Mouse (Mus musculus): ENCODE measurements around the gene Lrrc46.

Gene Lrrc46

DNA sequence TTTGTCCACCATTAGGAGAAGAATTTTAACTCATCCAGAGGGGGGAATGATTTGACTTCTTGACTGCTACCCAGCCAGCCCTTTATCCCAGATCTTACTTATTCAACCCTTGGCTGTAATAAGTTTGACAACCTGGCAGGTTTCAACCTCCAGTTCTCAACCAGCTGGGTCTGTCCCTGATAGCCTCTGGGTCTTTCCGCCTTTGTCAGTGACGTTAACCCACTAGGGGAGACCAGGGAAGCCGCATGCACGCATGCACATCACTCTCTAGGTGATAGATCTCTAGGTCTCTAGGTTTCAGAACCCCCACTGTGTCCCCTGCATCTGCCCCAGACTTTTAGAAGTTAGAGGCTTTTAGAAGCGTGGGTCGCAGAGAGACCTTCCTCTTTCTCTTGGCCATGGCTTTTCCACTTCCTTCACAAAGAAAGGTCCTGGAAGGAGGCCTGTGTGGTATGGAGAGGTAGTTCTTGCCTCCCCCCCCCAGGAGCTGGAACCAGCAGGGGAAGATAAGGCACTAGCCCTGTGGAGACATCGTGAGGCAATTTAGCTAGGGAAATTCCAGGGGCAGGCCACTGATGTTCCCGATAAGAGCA is 31.9 kb downstream of the Lrrc46 start:
- DNase-seq = no peak

DNA sequence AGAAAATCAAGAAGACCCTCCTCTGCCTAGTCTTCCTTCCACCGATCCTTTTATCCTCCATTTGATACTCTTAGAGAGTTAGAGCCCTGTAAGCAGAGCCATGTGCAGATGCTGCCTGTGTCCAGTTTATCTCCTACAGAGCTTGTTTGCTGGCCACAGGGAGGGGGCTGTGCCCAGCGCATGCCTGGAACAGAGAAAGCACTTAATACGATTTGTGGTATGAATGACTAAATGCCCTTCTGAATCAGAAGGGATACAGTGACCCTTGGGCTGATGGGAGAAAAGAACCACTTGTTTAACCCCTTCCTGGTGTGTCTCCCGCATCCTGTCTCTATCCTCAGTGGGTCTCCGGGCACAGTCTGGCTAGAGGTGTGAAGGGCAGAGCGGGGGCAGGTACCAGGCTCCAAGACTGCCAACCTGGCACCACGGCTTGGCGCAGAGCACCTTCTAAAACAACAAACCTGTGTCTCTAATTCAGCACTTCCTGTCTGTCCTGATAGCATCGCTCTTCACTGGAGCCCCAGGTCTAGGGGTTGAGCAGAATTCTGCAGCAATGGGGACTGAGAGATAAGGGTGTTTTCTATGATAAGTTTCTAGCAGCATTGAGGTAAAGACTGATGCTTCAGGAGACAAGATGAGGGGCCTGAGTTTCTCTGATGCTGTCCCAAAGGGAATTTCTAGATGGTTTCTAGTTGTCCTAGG is 34.0 kb downstream of the Lrrc46 start:
- no peak for DNase-seq

- DNase-seq = no peak
Measured at GRCm38 (mm10) chr11:97003170-97003569, 38.0 kb downstream of the Lrrc46 start.

DNA sequence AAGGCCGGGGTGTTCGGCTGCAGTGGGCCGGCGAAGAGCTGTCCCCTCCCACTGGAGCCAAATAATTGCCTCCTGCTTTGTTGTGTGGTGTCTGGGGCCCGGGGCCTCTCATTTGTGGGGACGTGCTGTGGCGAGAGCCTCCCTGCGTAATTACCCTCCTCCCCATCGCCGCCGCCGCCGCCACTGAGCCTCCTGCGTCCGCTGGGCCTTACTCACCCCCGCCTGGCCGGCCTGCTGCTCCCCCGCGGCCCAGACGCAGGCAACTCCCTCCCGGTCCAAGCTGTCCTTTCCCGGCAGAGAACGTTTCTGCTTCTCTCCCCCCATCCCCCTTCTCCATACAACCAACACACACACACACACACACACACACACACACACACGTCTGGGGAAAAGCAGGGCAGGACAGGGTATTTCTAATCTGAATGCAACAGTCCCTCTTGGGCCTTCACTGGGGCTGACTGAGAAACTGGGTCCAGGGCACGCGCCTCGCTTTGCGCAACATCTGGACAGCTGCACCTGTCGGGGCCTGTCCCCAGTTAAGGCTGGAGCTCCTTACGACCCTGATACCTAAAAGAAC is 43.7 kb downstream of the Lrrc46 start:
- peak; percentile 56 for DNase-seq

DNA sequence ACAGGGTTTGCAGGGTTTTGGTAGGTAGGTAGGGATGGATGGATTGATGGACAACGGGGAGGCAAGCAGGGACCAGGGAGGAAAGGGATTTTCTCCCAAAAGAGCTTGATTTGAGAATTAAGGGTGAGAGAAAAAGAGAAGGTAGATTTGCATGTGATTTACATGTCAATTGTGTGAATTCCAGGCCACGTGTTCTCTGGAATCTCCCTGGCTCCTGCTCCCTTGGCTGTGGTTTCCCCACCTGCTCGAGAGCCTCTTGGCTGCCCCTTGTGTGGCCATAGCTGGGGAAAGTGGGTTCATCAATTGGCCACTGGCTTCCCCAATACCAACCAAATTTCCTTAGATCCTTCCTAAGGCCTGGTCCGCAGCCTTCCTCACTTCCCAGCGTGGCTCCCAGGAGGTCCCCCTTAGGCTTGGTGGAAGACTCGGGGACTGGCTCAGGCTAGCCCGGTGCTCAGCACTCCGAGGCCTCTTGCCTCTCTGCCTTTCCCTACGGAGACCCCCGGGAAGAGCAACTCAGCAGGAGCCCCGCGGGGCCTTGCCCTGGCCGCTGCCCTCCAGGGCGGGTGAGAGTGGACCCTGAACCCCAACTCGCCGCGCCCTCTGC is 44.3 kb downstream of the Lrrc46 start:
- DNase-seq = no peak

DNA sequence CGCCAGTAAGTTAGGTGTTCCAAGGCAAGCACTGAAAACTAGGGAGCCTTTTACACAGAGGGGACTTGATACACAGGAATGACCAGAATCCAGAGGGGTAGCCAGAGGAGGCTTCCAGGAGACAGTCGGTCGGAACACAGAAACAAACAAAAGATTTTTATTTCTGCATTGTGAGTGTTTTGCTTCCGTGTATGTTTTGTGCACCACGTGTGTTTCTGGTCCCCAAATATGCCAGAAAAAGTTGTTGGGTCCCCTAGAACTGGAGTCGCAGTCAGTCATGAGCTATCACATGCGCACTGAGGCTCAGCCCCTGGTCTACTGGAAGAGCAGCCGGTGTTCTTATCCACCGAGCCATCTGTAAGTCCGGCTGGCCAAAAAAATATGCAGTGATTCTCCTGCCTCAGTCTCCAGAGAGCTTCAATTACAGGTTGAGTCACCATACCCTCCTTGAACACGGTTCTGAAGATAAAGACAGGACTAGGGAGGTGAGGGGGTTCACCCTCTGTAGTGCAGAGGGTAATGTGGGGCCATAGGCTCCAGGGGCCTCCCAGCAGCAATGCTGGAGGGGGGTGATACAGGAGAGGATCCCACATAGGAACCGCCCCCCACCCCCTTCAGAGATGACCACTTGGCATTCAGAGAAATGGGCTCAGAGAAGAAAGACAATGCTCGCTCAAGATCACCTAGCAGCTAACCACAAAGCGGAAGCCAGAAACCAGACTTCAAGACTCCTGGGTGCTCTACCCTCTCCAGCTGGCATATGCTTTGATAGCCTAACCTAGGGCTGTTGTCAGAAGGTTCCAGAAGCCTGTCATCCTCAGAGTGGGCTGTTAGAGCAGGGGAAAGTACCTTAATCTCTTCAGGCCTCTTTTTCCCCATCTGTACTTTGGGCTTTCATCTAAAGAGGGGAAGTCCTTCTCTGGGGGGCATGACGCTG is 45.1 kb downstream of the Lrrc46 start:
- DNase-seq = no peak

DNA sequence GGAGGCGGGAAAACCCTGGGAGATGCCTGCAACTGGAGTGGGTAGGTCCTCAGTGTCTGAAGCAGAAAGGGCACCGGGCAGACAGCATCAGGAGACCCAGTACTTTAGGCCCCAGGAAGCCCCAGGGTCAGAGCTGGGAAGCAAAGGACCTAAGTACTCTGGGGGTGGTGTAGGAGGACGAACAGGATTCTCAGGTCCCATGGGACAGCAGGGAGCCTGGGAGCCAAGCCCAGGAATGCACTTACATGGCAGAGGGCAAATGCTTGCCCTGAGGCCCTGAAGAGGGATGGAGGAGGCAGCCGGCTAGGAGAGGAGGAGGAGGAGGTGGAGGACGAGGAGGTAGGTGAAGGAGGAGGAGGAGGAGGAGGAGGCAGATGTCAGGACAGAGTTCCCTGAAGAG is 46.2 kb downstream of the Lrrc46 start:
- no peak for DNase-seq

DNA sequence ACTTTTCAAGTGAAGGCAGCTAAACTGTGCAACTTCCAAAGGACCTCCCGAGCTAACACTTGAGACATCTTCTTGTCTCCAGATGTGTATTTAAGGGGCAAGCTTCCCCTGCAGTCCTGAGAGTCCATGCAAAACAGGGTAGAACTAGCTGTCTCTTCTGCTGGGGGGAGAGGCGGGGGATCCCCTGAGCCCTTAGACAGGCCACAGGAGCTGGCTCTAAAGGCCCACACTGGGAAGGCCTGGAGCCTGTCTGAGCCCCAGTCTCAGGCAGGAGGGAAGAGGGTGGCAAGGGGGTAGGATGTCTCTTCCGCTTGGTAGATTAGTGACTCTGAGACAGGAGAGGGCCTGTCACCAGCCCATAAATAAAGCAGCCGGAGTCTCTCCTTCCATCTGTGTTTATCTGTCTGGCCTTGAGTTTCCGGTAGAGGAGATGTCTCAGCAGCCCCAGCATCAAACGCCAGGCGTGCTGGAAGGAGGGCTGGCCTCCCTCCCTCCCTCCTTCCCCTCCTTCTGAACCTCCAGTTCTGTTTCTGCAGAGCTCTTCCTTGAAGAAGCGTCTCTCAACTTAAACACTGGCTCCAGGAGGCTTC is 48.4 kb downstream of the Lrrc46 start:
- DNase-seq = no peak

DNA sequence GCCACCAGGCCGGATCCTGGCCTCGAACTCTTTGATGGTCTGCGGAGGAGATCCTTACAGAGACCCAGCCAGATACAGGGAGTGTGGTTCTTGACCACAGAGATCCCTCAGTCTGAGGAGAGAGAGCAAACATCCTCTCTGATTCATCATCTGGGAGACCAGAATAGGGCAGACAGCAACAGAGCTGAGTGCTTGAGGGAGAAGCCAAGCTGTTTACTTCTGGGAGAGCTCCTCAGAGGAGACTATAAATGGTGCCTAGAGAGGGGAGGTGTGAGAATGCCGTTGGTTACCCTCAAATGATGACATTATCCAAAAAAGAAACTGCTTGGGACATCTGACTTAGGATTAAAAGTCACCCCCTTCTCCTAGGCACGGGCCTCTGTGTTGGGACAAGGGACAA is 49.7 kb downstream of the Lrrc46 start:
- no peak for DNase-seq

DNA sequence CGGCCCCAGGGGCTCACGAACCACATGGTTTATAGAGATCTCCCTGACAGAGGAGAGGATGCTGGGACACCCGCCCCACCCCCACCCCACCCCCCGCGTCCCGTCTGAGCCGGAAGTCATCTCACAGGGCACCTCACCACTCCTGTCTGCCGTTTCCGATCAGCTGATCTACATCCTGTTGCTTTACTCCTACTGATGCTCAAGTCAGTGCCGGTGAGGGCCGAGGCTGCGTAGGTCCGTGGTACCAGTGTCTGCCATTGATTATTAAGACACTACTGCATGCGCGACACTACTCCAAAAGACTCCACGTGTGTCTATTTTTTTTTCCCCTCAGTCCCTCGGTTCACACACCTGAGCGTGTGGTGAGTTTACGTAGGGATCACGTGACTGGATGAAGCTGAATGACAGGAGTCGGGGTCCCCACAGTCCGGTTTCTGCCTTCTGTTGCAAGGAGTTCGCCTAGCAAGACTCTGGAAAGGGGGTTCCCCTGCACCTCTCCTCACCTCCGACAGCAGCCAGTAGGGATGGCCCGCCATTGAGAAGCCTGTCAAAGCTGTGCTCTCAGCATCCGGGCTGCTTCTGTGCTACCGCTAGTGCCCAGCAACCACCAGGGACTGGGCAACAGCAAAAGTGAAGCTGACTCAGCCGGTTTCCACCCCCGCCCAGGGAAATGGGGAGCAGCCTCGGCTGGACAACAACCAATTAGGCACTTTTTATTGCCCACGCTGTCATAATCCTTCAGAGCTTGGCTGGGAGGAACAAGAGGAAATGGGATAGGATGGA is 53.1 kb downstream of the Lrrc46 start:
- DNase-seq = no peak

- DNase-seq = no peak
Measured at GRCm38 (mm10) chr11:96986463-96986862, 54.7 kb downstream of the Lrrc46 start.

DNA sequence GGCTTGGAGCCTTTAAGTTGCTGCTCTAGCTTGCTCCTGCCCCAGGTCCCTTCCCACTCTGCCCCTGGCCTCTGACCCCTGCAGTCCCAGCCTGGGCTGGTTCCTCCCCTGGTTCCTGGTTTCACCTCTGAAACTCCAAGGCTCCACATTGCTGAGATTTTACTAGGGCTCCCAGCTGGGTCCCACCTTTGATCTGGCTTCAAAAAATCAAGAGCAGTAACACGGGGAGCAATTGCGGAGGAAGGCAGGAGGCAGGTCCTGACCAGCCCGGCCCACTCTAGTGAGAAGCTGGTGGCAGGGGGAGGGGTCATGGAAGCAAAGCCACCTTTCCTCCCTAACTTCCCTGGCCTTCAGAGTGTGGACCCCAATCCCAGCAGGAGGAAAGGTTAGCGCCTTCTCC is 56.3 kb downstream of the Lrrc46 start:
- no peak for DNase-seq
